Mouse (Mus musculus) liver, adult (tissue): ENCODE measurements around the gene Suox.

Experiments used
- GATA4 ChIP-seq: IDR thresholded peaks from 2 replicates; pipeline ENCODE4 v1.6.1; 2014; ENCODE audit warnings: mild to moderate bottlenecking, low read length; ENCODE audit not compliant: insufficient replicate concordance

The Suox gene

GRCm38 (mm10) chr10:128621986-128622520, 51.8 kb downstream of the Suox start:
- no peak for TF ChIP-seq GATA4

GRCm38 (mm10) chr10:128620241-128620640, 53.6 kb downstream of the Suox start:
- TF ChIP-seq GATA4 = no peak
